Mouse (Mus musculus) lung, postnatal 10 days (tissue): ENCODE results near the gene E130114P18Rik.

Experiments
- DNase-seq: peaks from one replicate; pipeline ENCODE4 v3.0.0; 2021

The E130114P18Rik gene

DNA sequence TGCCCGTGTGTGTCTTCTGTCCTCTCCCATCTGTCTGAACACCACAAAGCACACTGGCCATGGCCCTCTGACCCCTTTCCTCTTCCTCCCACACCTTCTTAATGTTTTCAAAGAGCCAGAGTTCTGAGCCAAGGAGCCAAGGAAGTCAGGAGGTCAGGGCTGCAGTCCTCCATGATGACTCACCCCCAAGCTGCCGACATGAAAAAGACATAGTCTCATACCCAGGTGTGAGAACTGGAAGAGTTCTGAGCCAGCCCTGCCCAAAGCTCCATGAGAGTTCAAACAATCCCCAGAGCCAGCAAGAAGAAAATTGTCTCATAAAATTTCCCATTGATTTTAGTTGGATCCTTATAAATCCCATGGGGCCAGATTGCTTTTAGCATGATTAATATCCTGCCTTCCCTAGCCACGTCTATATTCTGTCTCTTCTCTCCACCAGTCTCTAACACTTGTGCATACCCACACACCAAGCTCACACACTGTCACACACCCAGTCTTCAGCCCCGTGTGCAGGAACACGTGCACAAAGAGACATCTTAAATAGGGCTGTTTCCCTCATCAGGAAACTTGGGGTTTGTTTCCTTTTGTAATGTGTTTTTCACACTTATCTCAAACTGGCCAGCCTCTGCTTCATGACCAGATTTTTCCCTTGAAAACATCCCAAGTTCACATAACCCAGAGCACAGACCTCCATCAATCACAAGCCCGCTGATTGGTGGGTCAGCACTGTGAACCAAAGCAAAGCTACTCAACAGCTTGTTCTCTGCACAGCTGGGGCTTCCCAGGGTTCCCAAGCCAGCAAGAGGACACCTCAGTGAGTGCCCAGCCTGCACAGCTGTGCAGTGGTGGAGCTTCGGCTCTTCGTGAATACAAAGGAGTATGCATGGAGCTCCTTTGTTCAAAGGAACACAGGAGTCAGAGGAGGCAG is 88.2 kb downstream of the E130114P18Rik start:
- DNase-seq, result peak; percentile 84

DNA sequence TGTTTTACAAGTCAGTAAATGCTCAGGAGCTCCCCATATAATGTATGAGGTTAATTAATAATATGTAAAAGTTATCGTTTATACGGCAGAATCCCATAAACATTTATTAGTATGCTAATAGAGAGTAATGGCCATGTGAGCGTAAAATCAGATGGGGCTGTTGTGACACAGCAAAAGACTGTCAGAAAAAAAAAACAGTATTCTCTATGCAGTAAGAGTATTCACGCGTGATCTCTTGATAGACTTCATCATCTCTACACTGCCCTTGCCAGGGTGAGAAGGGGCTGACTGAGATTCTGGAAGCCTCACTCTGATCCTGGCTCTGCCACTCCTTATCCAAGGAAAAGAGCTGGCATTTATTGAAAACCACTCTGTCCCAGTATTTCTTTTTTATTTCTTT is 91.9 kb downstream of the E130114P18Rik start:
- DNase-seq, result no peak

DNA sequence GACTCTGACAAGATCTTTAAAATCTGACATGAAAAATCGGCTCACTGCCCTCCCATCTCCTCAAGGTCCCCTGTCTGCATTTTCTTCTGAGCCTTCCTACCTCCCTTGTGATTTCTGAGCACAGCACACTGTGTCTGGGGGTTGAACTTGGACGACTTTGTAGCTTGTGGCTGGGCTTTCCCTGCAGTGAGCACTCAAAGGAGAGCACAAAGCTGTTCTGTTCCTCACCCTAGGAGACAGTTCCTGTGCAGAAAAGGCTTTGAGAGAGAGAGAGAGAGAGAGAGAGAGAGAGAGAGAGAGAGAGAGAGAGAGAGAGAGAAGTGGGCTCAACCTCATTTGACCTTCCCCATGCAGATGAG is 101.3 kb downstream of the E130114P18Rik start:
- DNase-seq, result no peak

DNA sequence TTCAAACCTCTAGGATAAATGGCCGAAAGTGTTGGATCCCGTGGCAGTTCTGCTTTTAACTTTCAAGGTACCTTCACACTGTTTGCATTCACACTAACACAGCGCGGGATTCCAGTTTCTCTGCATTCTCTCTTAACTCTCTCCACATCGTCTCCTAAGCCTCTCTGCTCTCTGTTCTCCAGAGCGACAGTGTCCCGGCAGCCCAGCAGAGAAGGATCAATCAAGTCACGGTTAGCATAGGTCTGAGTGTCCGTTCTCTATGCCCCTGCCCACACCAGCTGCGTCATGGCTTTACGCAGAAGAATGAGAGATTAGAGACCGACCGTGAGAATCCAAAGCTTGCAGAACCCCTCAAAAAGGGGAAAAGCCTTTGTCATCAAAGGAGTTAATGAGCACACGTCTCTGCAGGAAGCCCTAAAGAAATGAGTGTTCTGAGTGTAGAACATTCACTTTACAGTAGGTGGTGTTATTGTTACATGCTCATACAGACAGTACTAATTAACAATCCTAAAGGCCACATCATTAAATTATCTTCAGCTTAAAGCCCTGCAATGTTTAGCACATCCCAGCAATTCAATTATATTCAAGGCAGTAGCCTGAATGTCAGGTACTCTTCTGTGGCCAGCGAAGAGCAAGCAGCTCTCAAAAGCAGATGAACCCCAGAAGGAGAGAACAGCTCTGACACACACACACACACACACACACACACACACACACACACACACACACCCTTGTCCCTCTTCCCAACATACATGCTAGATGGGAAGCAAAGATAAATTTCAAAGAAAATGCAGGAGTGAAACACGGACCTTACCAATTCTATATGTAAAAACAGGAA is 101.9 kb downstream of the E130114P18Rik start:
- no peak for DNase-seq

DNA sequence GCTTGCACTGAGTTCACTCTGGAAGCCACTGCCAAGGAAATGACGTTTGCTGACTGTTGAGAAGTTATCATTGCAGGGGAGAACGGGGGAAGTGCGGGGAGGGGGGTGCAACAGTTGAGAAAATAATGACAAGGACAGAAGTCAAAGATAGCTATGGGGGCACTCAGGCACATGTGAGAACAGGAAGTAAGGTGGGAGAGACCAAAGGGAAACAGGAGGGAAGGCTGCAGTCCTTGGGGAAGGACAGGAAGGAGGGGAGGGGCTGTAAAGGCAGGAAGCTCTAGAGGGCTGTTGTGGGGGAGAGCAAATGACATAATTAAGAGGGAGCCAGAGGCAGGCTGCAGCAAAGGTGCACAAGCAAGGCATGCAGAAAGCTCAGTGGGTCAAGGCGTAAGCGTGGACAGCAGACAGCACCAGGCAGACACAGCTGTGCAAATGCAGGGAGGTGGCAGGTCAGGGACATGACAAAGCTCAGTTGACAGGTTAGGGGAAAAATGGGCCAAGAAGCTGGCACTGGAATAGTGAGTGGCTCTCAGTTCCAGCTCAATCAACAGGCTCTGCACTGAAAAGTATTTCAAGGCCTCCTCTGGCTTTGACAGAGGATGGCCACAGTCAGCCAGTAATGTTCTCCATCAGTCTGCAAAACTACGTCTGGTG is 103.9 kb downstream of the E130114P18Rik start:
- DNase-seq, result no peak

DNA sequence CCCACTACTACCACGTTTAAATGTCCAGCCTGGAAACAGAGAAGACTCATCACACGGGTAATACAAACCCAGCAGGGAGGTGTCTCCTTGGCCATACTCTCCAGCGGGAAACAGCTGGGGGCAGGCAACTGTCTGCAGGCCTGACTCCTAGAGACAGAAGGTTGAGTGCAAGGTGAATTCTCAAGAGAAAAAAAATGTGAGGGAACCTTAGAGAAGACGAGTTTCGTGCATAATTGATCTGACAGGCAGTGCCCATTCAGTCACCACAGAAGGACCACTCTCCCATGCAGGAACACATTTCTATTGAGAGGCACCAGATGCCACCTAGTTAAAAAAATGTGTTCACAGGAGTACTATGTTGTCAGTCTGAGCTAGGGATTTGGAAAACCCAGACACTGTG is 105.4 kb downstream of the E130114P18Rik start:
- no peak for DNase-seq

DNA sequence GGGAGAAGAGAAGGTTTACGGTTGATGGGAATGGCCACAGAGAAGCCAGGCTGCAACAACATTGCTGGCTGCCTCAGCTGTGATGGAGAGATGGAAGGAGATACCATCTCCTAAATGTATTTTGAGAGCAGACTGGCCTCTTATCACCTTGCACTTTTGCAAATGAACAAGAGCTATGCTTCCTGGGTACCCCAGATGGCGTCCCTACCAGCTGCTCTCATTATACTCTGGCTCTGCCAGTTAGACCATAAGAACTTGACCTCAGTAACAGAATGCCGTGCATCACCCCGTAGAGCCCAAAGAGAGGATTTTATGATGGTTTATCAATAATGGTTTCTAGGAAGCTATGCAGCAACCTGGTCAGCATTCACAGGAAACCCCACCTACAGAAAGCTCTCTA is 106.0 kb downstream of the E130114P18Rik start:
- DNase-seq, result no peak

DNA sequence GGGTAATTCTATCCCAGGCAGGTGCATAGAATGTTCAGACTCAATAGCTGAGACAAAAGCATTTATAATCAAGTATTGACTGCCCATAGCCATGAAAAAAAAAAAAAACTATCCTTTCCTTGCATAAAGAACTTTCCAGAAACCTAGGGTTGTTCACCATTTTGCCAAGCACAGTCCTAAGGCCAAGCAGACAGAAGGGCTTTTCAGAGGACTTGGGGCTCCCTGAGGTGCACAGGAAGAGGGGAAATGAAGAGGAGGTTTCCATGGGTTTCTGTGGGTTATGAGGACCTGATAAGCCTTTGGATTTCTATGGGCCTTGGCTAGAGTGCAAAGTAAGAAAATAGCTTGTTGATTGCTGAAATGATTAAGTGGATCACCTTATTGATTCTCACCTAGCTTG is 107.5 kb downstream of the E130114P18Rik start:
- DNase-seq, result no peak

DNA sequence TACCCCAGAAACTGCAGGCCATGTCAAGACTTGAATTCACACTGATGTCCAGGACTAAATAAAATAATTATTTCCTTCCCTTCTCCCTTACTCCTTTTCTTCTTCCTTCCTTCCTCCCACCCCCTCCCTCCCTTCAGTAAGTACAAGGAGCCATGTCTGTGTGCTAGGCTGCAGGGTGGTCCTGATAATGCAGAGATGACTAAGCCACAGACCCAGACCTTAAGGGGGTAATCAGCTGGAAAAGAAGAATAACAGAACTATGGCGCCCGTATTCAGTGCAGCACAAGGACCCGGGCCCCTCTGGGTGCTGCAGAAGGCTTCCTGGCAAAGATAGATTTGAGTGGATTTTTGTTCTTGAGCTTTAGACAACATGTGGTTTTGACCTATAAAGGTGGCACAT is 108.1 kb downstream of the E130114P18Rik start:
- DNase-seq, result no peak

DNA sequence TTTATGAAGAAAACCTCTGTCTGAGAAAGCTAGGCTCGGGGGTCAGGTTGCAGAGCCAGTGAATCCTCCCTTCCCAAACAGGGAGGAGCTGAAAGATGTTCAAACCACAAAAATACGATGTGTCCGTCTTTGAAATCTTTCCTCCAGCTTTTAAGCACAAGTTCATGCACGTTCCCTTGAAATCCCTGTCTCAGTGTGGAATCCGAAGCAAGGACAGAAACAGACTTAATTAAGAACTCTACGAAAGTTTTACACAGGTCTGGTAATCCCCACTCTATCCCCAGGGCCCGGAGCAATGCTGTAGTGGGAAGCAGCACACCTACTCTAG is 112.5 kb downstream of the E130114P18Rik start:
- DNase-seq, result no peak

DNA sequence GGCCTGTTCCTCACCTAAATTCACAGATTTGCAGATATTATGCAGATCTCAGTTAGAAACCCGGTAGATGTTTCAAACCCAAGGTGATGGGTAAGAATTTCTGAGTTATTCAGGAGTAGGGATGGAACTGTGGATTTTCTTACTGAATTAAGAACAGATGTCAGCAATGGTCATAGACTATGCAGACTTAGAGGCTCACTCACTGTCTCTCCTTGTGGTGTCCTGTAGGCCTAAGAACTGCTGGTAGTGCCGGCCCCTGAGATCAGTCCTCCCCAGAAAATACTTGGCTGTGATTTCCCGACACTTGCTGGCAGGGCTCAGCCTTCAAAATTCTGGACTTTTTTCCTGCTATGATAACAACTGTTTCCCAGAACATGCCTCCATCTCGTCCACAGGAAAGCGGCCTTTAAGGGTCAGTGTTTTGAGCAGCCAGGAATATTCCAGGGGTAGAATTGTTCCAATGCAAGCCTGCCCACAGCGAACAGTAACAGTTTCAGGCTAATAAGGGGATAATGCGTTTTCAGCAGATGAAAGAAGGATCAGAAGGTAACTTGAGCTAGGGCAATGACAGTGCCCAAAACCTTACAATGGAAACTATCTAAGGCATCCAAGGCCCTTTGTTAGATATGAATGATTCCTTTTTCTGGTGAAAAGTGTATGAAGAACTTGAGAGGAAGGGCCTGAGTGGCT is 113.0 kb downstream of the E130114P18Rik start:
- no peak for DNase-seq

DNA sequence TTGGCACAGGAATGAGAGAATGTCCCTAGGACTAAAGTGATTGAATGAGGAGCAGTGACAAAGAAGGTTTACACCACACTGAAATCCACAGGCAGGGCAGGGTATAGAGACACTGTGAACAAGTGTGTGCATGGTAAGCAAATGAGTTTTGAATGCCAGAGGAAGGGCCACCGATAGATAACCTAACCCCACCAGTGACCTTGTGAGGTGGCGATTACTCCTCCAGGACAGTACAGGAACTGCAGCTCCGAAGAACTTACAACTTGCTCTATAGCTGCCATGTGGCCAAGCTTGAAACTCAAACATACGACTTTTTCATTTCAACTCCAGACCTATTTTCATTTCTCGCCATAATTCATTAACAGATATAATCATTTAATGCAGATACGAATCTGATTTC is 114.0 kb downstream of the E130114P18Rik start:
- DNase-seq, result no peak

DNA sequence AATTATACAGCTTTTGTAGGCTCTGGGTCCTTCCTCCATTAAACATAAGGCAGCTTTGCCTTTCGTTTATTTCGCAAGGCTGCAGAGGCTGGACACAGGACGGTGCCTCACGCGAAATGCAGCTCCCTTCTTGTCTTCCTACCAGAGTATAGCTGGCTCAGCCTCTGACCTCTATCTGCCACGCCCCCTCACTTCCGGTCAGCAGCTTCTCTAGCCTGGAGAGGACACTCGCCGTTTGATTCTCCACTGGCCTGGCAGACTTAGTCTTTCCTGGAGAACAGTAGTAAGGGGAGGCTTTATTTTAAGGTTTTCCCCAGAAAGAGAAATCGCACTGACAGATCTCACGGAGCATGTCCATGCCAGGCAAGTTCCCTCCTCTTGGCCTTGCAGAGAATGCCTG is 115.0 kb downstream of the E130114P18Rik start:
- peak; percentile 51 for DNase-seq

DNA sequence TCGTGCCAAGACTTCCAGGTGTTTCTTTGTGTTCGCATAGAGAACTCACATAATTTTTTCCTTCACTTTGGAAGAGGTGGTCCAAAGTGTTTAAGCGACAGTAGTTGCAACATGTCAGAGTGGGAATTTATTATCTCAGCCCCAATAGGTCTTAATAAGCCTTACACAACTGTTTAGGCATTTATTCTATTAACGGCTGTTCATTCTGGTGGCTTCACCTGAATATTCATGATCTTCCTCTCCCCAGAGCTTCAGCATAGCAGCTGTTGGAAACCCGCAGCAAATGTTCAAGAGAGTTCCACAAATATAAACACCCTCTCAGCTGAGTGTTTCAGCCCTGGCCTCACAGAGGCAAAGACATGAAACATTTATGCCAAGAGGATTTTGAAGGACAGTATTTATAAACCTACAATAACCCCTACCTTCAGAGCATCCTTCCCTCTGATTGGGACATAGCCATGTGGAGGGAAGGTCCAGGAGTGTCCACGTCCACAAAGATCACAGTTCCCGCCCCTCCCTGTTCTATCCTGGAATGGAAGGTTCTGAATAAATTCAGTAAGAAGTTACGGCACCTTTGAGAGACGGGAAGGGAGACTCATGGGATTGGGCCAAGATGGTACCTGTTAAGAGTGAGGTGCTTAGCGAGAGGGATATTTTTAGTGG is 116.1 kb downstream of the E130114P18Rik start:
- DNase-seq, result no peak

DNA sequence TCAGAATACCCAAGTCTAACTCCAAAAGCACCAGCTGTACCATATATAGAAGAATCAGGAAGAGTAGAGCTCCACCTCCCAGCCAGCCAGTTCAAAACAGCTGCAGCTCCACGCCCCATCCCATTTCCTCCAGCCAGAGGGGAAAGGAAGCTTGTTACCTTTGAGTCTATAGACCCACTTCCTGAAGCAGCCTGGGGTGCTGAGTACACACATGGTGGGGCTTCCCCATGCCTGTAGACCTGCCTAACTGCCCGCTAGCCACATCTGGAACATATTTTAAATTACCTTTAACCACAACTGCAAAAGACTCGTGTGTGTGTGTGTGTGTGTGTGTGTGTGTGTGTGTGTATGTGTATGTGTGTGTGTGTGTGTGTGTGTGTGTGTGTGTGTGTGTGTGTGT is 120.3 kb downstream of the E130114P18Rik start:
- no peak for DNase-seq

DNA sequence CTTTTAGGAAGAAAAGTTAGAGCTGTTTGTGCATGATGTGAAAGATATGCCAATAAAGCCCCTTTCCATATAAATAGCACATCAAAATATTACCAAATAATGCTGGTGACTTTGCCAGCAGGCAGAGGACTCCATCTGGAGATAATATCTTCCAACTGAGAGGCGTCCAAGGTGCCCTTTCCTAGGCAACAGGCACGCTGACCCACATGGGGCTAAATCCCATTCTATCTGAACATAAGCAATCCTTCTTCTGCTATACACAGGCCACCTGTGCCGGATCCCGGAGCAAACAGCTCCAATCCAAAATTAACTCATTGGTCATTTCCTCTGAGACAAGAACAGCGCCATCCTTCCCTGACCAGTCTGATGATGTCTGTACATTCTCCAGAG is 128.3 kb downstream of the E130114P18Rik start:
- no peak for DNase-seq

DNA sequence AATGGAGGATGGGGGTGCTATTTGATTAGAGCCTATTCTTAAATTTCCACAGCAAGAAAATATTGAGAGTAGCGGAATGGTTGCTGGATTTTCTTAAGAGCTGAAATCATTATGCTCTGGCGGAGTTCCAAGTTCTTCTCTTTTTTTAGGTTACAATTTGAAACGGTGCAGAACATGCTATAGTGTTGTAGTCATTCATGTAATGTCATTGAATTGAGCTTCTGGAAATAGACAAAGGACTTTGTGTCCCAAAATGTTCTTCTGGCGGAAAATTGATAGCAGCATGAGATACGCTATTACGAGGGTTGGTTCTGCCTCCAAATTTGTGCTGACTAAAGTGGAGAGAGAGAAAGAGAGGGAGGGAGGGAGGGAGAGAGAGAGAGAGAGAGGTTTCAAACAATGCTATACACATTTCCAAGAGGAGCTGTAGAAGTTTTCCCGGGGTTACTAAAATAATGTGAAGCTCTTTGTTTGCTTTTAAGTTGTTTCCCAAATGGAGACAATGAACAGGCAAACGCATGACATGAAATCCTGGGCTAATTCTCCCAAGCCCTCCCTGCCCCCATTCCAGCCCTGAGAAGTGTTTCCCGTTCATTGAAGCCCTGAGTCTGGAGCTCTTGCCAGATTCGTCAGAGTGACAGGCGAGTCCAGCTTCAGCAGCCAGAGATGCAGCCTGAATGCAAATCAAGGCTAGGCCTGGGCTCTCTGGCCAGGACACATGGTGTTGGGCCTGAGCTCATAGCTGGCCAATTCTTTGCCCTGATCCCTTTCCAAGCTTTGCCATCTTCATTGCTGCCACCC is 128.9 kb downstream of the E130114P18Rik start:
- peak; percentile 47 for DNase-seq

DNA sequence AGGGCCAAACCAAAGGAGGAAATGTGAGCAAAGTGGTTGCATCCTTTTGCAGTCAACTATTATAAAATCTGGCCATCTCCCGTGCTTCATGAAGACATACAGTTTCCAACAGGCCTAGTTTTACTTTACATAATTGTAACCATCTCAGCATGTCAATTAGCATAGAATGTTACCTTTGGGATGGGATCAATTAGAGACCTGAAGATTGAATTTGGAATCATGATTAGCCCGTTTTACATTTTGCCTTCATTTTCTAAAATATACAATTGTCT is 129.5 kb downstream of the E130114P18Rik start:
- no peak for DNase-seq

DNA sequence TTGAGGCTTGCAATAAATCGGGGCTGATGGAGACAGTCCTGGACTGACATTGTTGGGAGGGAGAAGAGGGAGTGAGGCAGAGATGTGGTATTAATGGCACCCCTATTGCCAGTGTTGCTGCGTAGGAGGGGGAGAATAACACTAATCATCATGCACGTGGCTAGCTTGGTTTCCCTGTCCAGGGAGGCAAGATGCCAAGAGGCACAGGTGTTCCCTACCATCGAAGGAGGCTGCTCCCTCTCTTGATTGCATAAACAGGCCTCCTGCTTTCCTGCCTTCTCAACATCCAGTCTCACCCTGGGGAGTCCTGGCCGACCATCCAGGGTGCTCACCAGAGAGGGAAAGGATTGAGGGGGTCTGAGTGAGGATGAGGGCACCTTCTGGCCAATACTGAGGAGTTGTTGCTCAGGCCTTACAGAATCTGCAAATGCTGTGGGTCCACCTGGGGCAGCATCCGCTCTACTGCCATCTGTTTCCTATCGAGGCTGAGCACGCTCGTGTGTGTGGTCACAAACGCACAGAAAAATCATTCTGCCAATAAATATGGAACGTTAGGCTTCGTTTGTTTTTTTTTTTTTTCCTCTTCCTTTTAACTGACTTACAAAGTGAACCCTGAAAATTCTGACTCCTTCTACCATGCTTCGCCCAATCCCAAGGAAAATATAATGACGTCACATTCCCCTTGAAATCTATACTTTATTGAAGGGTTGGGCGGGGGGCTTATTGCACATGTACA is 130.0 kb downstream of the E130114P18Rik start:
- DNase-seq, result no peak

DNA sequence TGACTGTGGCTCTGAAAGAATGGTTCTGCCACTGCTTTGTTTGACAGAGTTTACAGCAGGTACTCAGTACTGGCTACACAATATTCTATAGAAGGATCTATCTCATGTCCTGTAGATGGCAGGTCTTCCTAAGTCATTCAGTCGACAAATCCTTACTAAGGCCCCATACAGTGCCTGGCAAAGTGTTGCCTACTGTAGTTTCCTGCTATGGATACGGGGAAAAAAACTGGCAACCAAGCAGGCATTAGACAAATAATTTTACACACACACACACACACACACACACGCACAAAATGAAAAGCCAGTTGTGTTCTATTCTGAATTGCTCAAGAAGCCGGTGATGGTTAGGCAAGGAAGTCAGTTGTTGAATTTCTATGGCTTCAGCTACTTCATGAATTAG is 130.6 kb downstream of the E130114P18Rik start:
- DNase-seq, result no peak

DNA sequence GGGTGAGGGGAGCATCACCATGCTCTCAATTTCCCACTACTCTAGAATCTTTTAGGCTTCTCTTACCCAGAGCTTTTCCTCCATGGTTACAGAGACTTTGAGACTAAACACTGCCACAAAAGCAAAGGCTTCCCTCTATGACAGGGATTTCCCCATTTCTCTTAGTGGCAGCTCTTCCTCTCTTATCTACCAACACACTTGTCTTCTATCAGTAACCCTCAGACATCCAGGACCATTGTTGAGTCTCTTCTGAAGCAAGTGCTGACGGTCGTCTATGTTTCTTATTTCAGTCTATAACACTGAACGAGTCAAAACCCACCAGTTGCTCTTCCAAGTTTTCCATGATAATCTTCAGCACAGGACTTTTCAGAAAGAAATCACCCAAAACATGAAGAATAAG is 137.5 kb downstream of the E130114P18Rik start:
- no peak for DNase-seq
